Comparison of ENCODE assay signal across 8 mouse cellular contexts in the genomic region with DNA sequence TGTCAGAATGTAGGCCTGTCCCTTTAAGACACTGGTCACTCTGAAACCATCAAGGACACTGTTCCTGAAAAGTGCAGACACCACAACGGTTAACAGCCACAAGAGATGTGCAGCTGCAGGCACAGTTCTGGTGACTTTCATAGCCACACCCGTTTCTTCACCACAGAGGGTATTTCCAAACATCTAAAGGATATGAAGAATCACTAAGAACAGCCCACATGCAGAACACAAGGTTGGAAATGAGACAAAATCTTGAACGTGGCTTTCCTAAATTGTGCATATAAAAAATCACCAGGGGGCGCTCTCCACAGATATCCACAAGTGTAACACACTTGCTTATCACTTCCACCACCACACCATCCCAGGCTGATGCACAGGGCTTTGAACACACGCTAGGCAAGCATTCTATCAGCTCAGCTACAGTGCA. TPM values are rescaled to one million over a fixed set of nuclear protein-coding genes. Genes with fewer than 3 reads are reported as not detected.
DNase-seq lines count a peak whose midpoint lies in the region; ATAC-seq and TF ChIP-seq lines count a peak whose summit lies in the region.

No protein-coding gene starts in this region.

- no peak overlapping the region for H3K4me3 ChIP-seq in midbrain, embryonic 10.5 days
- H3K4me3 ChIP-seq in midbrain, embryonic 15.5 days, result no peak overlapping the region
- H3K4me3 ChIP-seq in lung, adult 2 months (replicated peaks; ENCODE audit: extremely low read depth, low read depth, low read length), result no peak overlapping the region

- peak; percentile 37; the same call in 1 of the 2 replicates for TF ChIP-seq CTCF in lung, adult 2 months (IDR thresholded peaks at IDR 0.05; ENCODE audit: insufficient read depth, low read length)

- no peaks in the 10 kb centered on the region for H3K4me1 ChIP-seq in midbrain, embryonic 10.5 days
- H3K4me1 ChIP-seq in midbrain, embryonic 15.5 days, result no peaks in the 10 kb centered on the region
- no peaks in the 10 kb centered on the region for H3K4me1 ChIP-seq in lung, adult 2 months (ENCODE audit: control insufficient read depth, insufficient read depth, low read length)

- H3K27me3 ChIP-seq in midbrain, embryonic 10.5 days (ENCODE audit: low read depth, poor library complexity, severe bottlenecking), result no peaks in the 10 kb centered on the region
- H3K27me3 ChIP-seq in midbrain, embryonic 15.5 days (replicated peaks), result no peaks in the 10 kb centered on the region

- H3K27ac ChIP-seq in midbrain, embryonic 10.5 days (replicated peaks), result no peak overlapping the region
- H3K27ac ChIP-seq in midbrain, embryonic 15.5 days, result no peak overlapping the region

- 43% methylated on average over 5 of the region's 5 CpGs for WGBS in midbrain, embryonic 10.5 days
- 47% methylated on average over 5 of the region's 5 CpGs for WGBS in midbrain, embryonic 15.5 days
- WGBS in lung, adult 2 months, result 21% methylated on average over 5 of the region's 5 CpGs

- peak; percentile 15 to 52 for DNase-seq in adrenal gland, postnatal 36 days
- DNase-seq in adrenal gland, adult 8-10 months, result no peak
- peak; percentile 16 for DNase-seq in midbrain, embryonic 10.5 days (ENCODE audit: low spot score)
- DNase-seq in embryo, embryonic 10 days (ENCODE audit: low spot score), result peak; percentile 21
- DNase-seq in lung, adult 2 months, result peak; percentile 15
- peak; percentile 53 for DNase-seq in thymus, postnatal 14 days
- DNase-seq in frontal cortex, postnatal 25 days (ENCODE audit: low spot score in 2 of 2), result no peak

- H3K9ac ChIP-seq in midbrain, embryonic 15.5 days, result no peak overlapping the region

- H3K9me3 ChIP-seq in midbrain, embryonic 10.5 days (replicated peaks), result no peaks in the 10 kb centered on the region
- H3K9me3 ChIP-seq in midbrain, embryonic 15.5 days, result no peaks in the 10 kb centered on the region

- no peaks in the 10 kb centered on the region for H3K36me3 ChIP-seq in midbrain, embryonic 10.5 days
- no peaks in the 10 kb centered on the region for H3K36me3 ChIP-seq in midbrain, embryonic 15.5 days (replicated peaks)

- no peak for TF ChIP-seq POLR2A in lung, adult 2 months (IDR thresholded peaks at IDR 0.05; ENCODE audit: borderline replicate concordance, extremely low read depth, low read depth, low read length)

- H3K4me2 ChIP-seq in midbrain, embryonic 15.5 days, result no peak overlapping the region

- ATAC-seq in midbrain, embryonic 15.5 days (replicated peaks), result no peak

RNA-seq across cellular contexts. Expression of gene Rexo2, which starts 32.6 kb away (rescaled TPM):
- 100 to 1,000 TPM; 131 TPM for total RNA-seq in adrenal gland, postnatal 36 days (2021)
- 100 to 1,000 TPM; 122 to 161 (median 136) TPM for total RNA-seq in adrenal gland, adult 8-10 months (2022)
- 95.2 and 110 TPM in 2 replicates for polyA plus RNA-seq in midbrain, embryonic 10.5 days (2016; fragmentation: Nextera tagmentation; extraction: Ambion mirVana)
- polyA plus RNA-seq in midbrain, embryonic 15.5 days (2015; fragmentation: Nextera tagmentation; extraction: Ambion mirVana), result 100 and 102 TPM in 2 replicates
- polyA plus RNA-seq in lung, adult 2 months (2012; rRNA removed), result 64.0 and 77.6 TPM in 2 replicates

RNA-seq across cellular contexts. Expression of gene Rbm7, which starts 47.3 kb away (rescaled TPM):
- 10 to 100 TPM; 72.7 to 80.7 TPM for total RNA-seq in adrenal gland, postnatal 36 days (2021)
- 10 to 100 TPM; 65.1 to 78.1 (median 71.5) TPM for total RNA-seq in adrenal gland, adult 8-10 months (2022)
- polyA plus RNA-seq in midbrain, embryonic 10.5 days (2016; fragmentation: Nextera tagmentation; extraction: Ambion mirVana), result 106 and 112 TPM in 2 replicates
- 70.2 and 76.3 TPM in 2 replicates for polyA plus RNA-seq in midbrain, embryonic 15.5 days (2015; fragmentation: Nextera tagmentation; extraction: Ambion mirVana)
- polyA plus RNA-seq in lung, adult 2 months (2012; rRNA removed), result 18.7 and 25.2 TPM in 2 replicates

RNA-seq across cellular contexts. Expression of gene Gm5617, which starts 47.4 kb away (rescaled TPM):
- total RNA-seq in adrenal gland, postnatal 36 days (2021), result 10 to 100 TPM; 36.7 to 62.8 TPM
- 10 to 100 TPM; 29.0 to 44.7 (median 41.5) TPM for total RNA-seq in adrenal gland, adult 8-10 months (2022)
- 34.1 and 36.7 TPM in 2 replicates for polyA plus RNA-seq in midbrain, embryonic 10.5 days (2016; fragmentation: Nextera tagmentation; extraction: Ambion mirVana)
- polyA plus RNA-seq in midbrain, embryonic 15.5 days (2015; fragmentation: Nextera tagmentation; extraction: Ambion mirVana), result 18.7 and 20.8 TPM in 2 replicates
- 58.5 and 60.2 TPM in 2 replicates for polyA plus RNA-seq in lung, adult 2 months (2012; rRNA removed)

Comparison
In these comparisons a context has a peak if more than half of its experiments do, and no peak if none do; other contexts are left out.
1. DNase-seq: peak in adrenal gland, postnatal 36 days (2 of 2), midbrain, embryonic 10.5 days (single experiment), embryo, embryonic 10 days (single experiment), lung, adult 2 months (single experiment) and thymus, postnatal 14 days (single experiment); none in adrenal gland, adult 8-10 months (single experiment) and frontal cortex, postnatal 25 days (0 of 2).